Comparison of ENCODE assay signal across 10 mouse cellular contexts in genomic region chr12:3856748-3857147, GRCm38 (mm10). TPM values are rescaled to one million over a fixed set of nuclear protein-coding genes. Genes with fewer than 3 reads are reported as not detected.
A peak's percentile ranks its signal among the peaks of the same experiment; 100 is the strongest.
DNase-seq lines count a peak whose midpoint lies in the region; ATAC-seq and TF ChIP-seq lines count a peak whose summit lies in the region.
"Had no signal": no experiment of that assay in that cellular context is flagged by ENCODE, and none has a peak within 500 bp of the region (broad histone marks: within the 10 kb centered on the region; RNA-seq: fewer than 3 reads in every experiment).

No protein-coding gene starts in this region.

- H3K4me1 ChIP-seq in heart, embryonic 10.5 days: peaks cover 64% of the 10 kb centered on the region
- H3K4me1 ChIP-seq in kidney, embryonic 15.5 days: peaks cover 70% of the 10 kb centered on the region
- peaks cover 9% of the 10 kb centered on the region for H3K4me1 ChIP-seq in bone marrow, adult 2 months (ENCODE audit: control insufficient read depth, insufficient read depth, low read length)
- H3K4me1 ChIP-seq in liver, embryonic 15.5 days (replicated peaks): peaks cover 49% of the 10 kb centered on the region

- peak overlapping the region; percentile 27 for H3K4me2 ChIP-seq in kidney, embryonic 15.5 days
- no peak overlapping the region for H3K4me2 ChIP-seq in liver, embryonic 15.5 days

- no peak for TF ChIP-seq CTCF in bone marrow, adult 2 months (IDR thresholded peaks at IDR 0.05; ENCODE audit: control insufficient read depth, insufficient read depth, low read length)

- H3K36me3 ChIP-seq in heart, embryonic 10.5 days: peaks cover 46% of the 10 kb centered on the region
- H3K36me3 ChIP-seq in kidney, embryonic 15.5 days: peaks cover 61% of the 10 kb centered on the region
- H3K36me3 ChIP-seq in liver, embryonic 15.5 days (replicated peaks): no peaks in the 10 kb centered on the region

- H3K9me3 ChIP-seq in heart, embryonic 10.5 days: no peaks in the 10 kb centered on the region
- H3K9me3 ChIP-seq in kidney, embryonic 15.5 days (replicated peaks): no peaks in the 10 kb centered on the region
- H3K9me3 ChIP-seq in liver, embryonic 15.5 days (replicated peaks): no peaks in the 10 kb centered on the region

- no peak for DNase-seq in heart, embryonic 10.5 days (ENCODE audit: low spot score)
- no peak for DNase-seq in heart, postnatal 25 days (ENCODE audit: low spot score)
- no peak for DNase-seq in kidney, postnatal 14 days
- DNase-seq in embryo, embryonic 10 days (ENCODE audit: low spot score): no peak
- no peak for DNase-seq in right cerebral cortex, postnatal 25 days
- DNase-seq: adrenal gland, adult 8-10 months; retina, postnatal 1 day had no signal

- peak overlapping the region; percentile 89 for H3K27ac ChIP-seq in heart, embryonic 10.5 days
- H3K27ac ChIP-seq in kidney, embryonic 15.5 days: peak overlapping the region; percentile 85
- H3K27ac ChIP-seq in bone marrow, adult 2 months (ENCODE audit: control insufficient read depth, insufficient read depth, low read depth, low read length, poor library complexity): peak overlapping the region; percentile 75
- peak overlapping the region; percentile 71; the same call in 1 of the 2 replicates for H3K27ac ChIP-seq in liver, embryonic 15.5 days (replicated peaks)

- ATAC-seq in kidney, embryonic 15.5 days (replicated peaks; ENCODE audit: low FRiP score): no peak
- ATAC-seq in liver, embryonic 15.5 days (ENCODE audit: insufficient read depth): no peak

- no peaks in the 10 kb centered on the region for H3K27me3 ChIP-seq in heart, embryonic 10.5 days (ENCODE audit: insufficient read depth, poor library complexity, severe bottlenecking)
- H3K27me3 ChIP-seq in kidney, embryonic 15.5 days: no peaks in the 10 kb centered on the region
- H3K27me3 ChIP-seq in liver, embryonic 15.5 days: no peaks in the 10 kb centered on the region

- WGBS in heart, embryonic 10.5 days: 57% methylated on average over 2 of the region's 2 CpGs
- WGBS in kidney, embryonic 15.5 days: 71% methylated on average over 2 of the region's 2 CpGs
- WGBS in bone marrow, adult 2 months: 30% methylated on average over 2 of the region's 2 CpGs
- WGBS in liver, embryonic 15.5 days (ENCODE audit: insufficient replicate concordance): 35% methylated on average over 2 of the region's 2 CpGs

- intact Hi-C loops in heart, postnatal 25 days (cut with DNase I): no loop called here

- no peak for TF ChIP-seq POLR2A in bone marrow, adult 2 months (IDR thresholded peaks at IDR 0.05; ENCODE audit: borderline replicate concordance, control insufficient read depth, low read depth, low read length)

- no peak overlapping the region for H3K9ac ChIP-seq in kidney, embryonic 15.5 days
- H3K9ac ChIP-seq in liver, embryonic 15.5 days: no peak overlapping the region

- H3K4me3 ChIP-seq in heart, embryonic 10.5 days: no peak overlapping the region
- no peak overlapping the region for H3K4me3 ChIP-seq in kidney, embryonic 15.5 days (replicated peaks)
- no peak overlapping the region for H3K4me3 ChIP-seq in bone marrow, adult 2 months (replicated peaks; ENCODE audit: control insufficient read depth, low read depth, low read length)
- no peak overlapping the region for H3K4me3 ChIP-seq in liver, embryonic 15.5 days (replicated peaks)

RNA-seq across cellular contexts. Expression of gene Dnmt3a, which starts 50.9 kb away (rescaled TPM):
- polyA plus RNA-seq in heart, embryonic 10.5 days (2016; fragmentation: Nextera tagmentation; extraction: Ambion mirVana): 148 and 154 TPM in 2 replicates
- 10 to 100 TPM; 85.3 to 95.1 TPM for total RNA-seq in heart, postnatal 25 days (2021)
- 124 and 132 TPM in 2 replicates for polyA plus RNA-seq in kidney, embryonic 15.5 days (2015; fragmentation: Nextera tagmentation; extraction: Ambion mirVana)
- polyA plus RNA-seq in bone marrow, adult 2 months (2011; ENCODE audit: insufficient read depth, insufficient read length, low replicate concordance, missing spikeins): 26.8 and 41.5 TPM in 2 replicates
- polyA plus RNA-seq in liver, embryonic 15.5 days (2015; fragmentation: Nextera tagmentation; extraction: Ambion mirVana): 21.8 TPM in 2 replicates
